Mouse (Mus musculus) B cell, adult 2 months (primary cell): Measurements from ENCODE around the gene Tm7sf3.
A peak's percentile ranks its signal among the peaks of the same experiment; 100 is the strongest.

ENCODE experiments used
- DNase-seq, 2 experiments: peaks; one replicate each; pipeline ENCODE4 v3.0.0; 2022

Gene Tm7sf3

DNA sequence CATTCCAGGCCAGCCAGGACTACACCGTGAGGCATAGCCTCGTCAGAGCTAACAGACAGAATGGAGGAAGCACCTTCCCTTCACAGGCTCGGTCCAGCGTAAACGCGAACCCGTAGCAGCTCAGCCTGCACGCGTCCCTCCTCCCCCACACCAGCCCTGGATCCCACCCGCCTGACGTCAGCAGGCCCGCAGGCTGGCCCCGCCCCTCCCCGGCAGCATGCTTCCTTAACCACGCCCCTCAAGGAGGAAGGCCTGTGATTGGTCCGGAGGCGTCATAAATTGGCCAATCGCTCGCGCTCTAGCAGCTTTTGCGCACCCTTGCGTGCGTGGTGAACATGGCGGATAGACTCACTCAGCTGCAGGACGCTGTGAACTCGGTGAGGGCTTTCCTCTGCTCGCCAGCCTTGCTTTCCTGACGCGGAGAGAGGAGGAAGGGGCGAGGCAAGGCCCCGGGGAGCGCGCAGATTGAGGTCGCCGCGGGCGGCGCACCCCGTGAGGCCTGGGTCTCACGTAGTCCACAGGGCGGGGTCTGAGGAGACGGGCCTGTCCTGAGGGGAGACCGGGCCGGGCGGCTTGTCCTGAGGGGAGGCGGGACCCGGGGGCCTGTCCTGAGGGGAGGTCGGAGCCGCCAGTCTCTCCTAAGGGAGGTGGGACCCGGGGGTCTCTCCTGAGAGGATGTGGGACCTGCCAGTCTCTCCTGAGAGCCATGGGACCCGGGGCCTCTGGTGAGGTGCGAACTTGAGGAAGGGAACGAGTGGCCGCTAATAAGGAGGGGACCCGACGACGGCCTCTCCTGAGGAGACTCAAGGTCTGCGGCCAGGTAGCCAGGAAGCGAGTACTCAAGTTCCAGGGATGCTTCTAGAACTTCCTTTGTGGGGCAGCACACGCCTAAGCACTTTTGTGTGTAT is at the start of gene Tm7sf3, which contains the start of gene Med21:
Tm7sf3 (minus strand) TSS at position 549 of the 908 bp plus-strand sequence.
Med21 (plus strand) TSS at position 272 of the 908 bp plus-strand sequence.
- DNase-seq = peak; percentile 98 to 99

DNA sequence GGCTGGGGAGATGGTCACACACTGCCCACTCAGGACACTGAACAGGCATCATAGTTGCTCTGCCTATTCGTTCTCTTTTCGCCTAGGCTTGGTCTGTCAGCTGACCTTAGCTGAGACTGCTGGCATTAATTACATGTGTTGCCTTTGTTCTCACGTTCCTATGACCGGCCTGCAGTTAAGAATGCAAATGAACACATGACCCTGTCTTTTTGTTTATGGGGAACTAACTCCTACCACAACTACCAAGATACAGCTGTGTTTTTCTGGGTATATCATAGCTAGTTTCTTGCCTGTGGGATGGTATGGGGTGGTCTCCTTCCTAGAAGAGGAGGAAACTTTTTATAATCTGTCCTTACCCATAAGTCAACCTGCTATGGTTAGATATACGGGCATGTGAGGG is 46.2 kb upstream of the Tm7sf3 start:
- DNase-seq = peak; percentile 28 to 37

DNA sequence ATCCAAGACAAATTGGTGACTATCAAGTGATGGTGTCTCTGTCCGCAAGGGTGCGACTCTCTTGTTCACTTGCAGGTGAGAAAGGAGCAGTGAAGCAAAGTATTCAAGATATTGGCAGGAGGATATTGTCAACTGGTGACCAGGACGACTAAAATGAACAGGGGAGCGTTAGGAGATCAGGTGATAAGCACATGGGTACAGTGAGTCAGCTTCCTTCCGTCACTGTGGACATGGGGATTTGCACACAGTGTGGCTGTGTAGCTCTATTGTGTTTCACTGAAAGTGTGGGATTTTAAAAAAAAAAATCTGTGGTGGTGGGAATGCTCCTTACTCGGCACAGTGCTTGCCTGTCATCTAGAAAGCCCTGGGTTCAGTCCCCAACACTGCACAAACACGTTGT is 45.4 kb upstream of the Tm7sf3 start:
- no peak for DNase-seq

GRCm38 (mm10) chr6:146686463-146687196 is 44.0 kb upstream of the Tm7sf3 start:
- peak; percentile 46 to 52 for DNase-seq

DNA sequence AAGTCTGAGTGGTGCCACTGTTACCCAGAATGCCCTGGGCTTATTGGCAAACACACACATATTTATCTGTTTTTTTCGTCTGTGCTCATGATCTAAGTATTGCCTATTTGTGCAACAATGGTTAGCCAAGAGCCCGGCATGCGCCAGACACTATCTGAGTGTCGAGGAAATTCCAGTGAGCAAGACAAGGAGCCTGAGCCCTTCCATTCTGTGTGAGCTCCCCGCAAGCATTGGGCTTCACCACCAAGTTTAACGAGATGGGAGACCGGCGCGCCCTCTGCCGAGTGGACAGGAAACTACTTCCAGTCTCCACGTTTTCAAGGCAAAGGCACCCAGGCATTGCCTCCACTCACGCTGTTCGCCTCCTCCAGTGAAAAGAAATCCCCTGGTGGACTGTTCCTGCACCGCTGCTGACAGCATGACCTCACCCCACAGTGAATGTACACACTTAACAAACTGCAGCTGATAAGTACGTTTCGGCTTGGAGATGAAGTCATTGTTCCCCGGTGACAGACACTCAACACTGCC is 43.2 kb upstream of the Tm7sf3 start:
- DNase-seq = peak; percentile 65 to 68

DNA sequence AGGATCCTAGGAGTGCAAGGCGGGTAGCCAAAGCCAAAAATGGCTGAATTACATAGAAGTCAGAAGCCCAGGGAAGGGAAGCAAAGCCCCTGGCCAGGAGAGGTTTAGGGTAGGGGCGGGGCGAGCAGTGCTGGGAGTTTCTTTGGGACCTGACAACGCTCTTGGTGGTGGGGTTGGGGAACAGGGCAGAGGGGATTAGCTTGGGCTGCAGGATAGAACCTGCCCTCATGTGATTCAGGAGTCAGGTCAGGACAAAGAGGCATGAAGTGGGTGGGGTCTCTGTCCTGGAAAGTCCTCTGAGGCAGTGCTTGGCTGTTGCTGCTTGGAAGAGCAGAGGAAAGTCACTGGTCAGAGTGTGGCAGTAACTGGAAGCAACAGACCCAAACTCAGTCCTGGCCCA is 41.3 kb upstream of the Tm7sf3 start:
- no peak for DNase-seq

- DNase-seq = no peak
These were observed 35.8 kb upstream of the Tm7sf3 start for GRCm38 (mm10) chr6:146678136-146679070.

DNA sequence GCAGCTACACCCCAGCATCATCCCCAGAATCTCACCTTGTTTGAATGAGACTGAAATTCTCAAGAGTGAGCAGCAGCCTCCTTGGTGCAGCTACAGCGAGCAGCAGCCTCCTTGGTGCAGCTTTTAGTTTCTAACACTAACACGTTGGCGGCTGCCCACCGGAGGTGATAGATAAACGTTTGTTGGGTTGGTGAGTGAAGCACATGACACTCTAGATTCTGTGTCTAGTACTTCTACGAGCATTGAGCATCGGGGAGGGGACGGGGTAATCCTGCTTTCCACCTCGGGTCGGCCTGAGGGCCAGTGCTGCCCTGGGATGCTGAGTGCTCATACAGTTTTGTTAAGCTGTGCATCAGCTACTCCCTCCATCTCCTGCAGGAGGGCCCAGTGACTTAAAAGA is 34.3 kb upstream of the Tm7sf3 start:
- no peak for DNase-seq

DNA sequence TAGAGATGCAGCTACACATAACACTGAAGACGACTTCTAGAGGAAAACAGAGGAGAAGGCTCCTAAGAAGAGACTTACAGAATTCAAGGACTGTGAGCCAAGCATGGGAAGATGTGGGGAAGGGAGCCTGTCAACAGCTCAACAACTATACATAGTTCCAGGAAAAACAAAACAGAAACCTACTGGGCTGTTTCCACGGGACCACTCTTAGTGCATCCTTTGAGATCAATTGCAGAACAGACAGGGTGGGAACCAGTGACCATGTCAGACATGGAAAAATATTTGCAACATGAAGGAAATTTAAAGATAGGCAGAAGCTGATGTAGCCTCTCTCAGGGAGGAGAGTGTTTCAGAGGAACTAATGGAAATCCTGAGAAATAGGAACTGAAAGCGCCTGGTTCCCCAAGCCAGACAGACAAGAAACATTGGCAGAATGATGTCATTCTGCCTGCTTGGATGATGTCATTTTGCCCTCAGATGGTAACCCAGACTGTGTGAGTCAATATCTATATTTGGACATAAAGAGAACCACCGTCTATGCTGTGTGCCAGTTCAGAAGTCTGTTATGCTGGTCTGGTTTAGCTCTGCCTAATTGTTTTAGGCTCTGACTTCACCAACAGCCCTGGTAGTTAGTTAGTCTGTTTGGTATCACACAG is 32.4 kb upstream of the Tm7sf3 start:
- peak; percentile 44 to 52 for DNase-seq

DNA sequence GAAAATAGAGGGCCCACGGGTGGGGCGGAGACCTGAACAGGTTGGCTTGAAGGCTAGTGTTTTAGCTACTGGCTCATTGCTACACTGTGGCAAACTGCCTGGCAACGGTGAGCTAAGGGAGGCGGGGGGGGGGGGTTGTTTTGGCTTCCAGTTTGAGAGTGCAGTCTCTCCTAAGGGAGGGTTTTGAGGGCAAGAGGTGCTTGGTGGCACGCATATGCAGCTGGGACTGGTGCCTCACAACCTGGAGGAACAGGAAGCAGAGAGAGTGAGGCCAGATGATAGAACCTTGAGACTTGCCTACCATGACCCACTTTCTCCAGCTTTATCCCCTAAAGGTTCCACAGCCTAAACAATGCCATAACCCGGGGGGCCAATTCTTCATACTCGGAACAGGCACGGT is 31.8 kb upstream of the Tm7sf3 start:
- no peak for DNase-seq

DNA sequence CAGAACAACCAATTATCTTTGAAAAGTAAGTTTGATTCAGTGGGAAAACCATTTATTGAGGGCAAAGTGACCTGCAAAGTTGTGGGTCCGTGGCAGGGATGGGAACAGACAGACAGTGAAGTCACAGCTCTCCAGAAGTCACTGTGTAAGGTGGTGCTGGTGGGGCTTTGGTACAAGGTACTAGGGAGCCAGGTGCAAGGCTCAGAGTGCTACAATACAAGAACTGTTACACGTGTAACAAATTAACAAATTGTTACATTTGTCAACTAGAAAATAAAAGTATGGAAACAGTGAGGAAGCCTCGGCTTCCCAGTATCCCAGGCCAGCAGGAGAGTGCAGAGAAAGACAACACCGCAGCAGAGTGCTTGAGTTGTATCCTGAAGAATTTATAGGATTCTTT is 31.1 kb upstream of the Tm7sf3 start:
- no peak for DNase-seq

DNA sequence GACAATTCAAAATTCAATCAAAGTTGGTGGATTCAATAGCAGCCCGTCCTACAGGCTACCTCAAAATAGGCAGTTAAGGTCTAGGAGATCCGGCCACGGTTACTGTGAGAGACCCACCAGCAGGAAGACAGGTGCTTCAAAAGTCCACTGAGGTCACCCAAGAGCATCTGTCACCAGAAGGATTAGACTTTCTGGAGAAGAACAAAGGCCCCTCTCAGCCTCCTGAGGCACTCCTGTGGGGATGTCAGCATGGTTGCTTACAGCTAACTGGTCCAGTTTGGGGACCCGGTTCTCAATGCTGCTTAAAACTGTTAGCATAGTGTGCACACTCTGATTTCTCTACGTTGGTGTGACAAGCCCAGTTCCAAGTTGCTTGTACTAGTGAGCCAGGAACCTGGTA is 29.5 kb upstream of the Tm7sf3 start:
- no peak for DNase-seq

DNA sequence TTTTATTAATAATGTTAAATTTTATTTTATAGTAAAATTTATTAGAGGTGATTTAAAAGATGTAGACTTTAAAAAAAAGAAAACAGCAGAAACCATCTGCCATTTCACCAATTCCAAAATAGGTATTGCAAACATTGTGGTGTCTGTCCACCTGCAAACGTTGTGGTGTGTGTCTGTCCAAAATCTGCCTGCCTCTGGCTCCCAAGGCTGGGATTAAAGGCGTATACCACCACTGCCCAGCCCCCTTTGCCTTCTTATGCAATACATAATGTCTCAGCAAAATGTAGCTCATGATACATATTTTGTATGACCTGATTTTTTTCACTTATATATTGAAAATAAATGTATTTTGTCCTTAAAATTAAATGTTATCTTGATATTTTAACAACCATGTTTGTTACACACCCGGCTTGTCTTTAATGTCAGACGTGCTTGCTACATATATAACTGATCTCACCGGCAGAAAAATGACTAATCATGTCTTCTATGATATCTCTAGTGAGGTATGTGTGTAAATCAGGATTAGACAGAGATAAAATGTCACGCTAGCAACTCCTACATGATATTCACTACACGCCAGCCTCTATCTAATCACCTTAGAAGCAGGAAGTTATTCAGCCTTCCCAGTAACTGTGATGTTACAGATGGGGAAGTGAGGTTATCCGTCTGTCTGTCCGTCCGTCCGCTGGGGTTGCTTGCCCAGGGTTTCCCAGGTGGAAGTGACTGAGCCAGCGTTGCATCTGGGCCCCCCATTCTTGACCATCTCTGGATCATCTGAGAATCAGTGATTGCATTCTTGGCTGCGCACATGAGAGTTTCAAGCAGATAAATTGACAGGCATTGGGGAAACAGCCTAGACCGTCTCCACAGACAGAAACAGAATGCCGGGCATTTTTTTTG is 28.6 kb upstream of the Tm7sf3 start:
- DNase-seq = no peak

DNA sequence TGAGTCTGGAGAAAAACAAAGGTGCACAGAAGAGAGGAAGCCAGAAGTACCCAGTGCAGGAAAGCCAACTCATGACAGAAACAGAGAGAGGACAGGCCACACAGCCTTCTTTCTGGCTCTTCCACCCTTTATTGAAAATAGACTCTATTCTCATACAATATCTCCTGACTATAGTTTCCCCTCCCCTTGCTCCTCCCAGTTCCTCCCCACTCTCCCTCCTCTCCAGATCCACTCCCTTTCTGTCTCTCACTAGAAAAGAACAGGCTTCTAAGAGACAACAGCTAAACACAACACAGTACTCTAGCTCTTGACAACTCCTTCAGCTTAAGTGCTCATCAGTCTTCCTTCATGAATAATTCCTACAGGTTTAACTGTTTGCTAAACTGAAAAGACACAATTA is 26.0 kb upstream of the Tm7sf3 start:
- DNase-seq = no peak

DNA sequence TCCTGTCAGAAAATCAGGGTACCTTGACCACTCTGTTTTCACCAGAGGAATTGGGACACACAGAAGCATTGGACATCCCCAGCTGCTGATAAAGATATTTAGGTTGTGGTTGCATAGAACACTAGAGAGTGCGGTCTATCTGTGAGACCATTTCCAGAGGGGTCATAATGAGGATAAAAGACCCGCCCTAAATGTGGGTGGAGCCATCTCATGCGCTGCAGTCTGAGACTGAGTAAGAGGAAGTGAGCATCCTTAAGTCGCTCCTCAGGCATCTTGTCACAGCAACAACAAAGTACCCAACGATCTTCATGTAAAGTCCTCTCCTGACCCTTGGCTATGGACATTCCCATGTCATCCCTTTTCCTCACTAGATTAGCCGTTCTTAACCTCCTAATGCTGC is 24.2 kb upstream of the Tm7sf3 start:
- DNase-seq = no peak

- no peak for DNase-seq
These were observed 22.8 kb upstream of the Tm7sf3 start for GRCm38 (mm10) chr6:146665408-146665807.

DNA sequence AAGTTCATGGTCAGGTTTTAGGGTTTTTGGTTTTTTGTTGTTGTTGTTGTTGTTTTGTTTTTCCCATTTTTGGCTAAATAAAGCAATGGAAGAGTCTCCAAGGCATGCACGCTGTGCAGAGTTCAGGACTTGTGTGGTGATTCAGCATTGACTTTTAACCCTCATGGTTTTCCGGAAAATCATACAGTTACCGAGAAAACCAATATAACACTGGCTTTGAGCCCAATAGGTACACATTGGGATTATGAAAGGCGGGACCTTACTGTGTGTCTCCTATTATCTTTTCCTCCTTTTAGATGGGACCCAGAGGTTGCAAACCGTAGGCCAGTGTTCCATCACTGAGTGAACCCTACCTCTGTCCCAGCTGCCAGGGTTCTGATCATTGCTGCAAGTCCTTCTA is 22.3 kb upstream of the Tm7sf3 start:
- DNase-seq = no peak

DNA sequence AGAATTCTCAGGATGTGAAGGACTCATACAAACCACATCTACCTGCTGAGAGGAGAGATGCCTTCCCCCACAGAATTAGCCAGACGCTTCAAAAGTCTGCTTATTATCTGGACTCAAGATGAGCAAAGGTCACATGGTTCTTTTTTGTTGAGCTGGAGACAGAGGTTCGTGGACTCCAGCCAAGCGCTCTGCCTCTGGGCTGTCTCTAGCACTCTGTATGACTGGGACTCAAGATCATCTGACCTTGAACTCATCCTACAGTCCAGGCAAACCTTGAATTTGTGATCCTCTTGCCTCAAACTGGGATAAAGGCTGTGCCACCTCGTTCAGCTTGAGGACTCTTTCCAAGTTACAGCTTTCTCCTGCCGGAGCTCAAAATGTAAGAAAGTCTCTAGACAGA is 21.5 kb upstream of the Tm7sf3 start:
- DNase-seq = no peak

DNA sequence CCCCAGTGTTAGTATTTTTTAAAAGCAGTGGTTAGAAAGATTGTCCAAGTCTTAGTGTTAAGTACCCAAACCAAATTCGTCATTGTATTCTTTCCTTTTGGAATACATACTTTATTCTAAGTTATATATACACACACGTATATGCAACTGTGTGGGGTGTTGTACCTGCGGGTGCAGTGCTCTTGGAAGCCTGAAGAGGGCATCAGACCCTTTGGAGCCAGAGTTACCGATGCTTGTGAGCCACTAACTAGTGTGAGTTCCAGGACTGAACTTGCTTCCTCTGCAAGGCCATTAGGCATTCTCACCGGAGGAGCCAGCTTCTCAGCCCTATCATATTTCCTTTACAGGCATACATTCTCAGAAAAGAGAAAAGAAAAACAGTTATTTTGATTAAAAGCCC is 20.1 kb upstream of the Tm7sf3 start:
- peak; percentile 55 to 59 for DNase-seq

DNA sequence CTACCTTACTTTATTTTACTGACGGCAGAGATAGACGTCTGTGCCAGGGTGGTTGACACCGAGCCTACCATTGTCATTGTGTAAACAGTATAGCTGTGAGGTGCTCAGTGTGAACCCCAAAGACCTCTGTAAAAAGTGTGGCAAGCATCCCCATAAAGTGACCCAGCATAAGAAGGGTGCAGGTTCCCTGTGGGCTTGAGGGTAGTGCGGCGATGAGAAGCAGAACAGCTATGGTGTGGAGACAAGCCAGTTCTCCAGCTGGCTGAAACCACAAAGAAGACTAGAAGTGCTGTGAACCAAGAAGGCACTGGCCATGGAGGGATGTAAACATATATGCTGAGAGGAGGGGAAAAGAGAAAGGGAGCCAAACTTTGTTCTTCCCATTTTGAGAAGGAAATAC is 19.0 kb upstream of the Tm7sf3 start:
- DNase-seq = no peak

GRCm38 (mm10) chr6:146660591-146660990 is 18.0 kb upstream of the Tm7sf3 start:
- peak in 1 of 2 experiments; percentile 25 for DNase-seq
